Mouse (Mus musculus) cortical plate, adult 2 months (tissue): ENCODE data around the gene Tlcd1.

Experiments used
- CTCF ChIP-seq: fragments of 200-500 bp; IDR thresholded peaks from 2 replicates; pipeline ENCODE4 v1.5.1; 2011; ENCODE audit warnings: mild to moderate bottlenecking, control low read depth, low read length; ENCODE audit not compliant: insufficient read depth; ENCODE audit errors: extremely low read depth
- POLR2A ChIP-seq: fragments of 200-500 bp; IDR thresholded peaks from 2 replicates; pipeline ENCODE4 v1.6.1; 2011; ENCODE audit warnings: mild to moderate bottlenecking, low read length, control low read depth; ENCODE audit not compliant: insufficient read depth; ENCODE audit errors: extremely low read depth

DNA sequence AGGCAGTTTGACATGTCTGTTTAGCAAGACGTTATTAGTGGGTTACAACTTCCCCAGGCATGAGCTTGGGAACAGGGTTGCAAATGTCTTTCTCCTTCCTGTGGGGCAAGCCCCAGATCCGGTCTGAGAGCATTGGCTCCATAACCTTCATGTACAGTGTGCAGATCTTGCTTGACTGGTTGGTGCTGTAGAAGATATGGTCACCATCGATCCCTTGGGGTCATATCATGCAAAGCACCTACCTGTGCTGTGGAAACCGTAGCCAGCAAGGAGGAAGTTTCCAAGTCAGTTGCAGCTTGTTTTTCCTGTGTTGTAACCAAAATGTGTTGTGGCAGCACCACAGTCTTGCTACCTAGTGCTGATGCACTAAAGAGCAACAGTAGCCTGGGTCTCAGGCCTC, 49.8 kb upstream of the Tlcd1 start:
- TF ChIP-seq CTCF (no peak), POLR2A (no peak)
